Mouse (Mus musculus): ENCODE results near the gene Fgf22.
A peak's percentile ranks its signal among the peaks of the same experiment; 100 is the strongest.
"Not testable (repeated sequence)": the region's sequence is repeated elsewhere in the genome, so short reads cannot be mapped to it uniquely, and the experiment has no call there.

Fgf22 gene

GRCm38 (mm10) chr10:79732500-79732899, 22.4 kb upstream of the Fgf22 start:
- DNase-seq (ENCODE audit: low spot score): no peak

- no peak for DNase-seq (ENCODE audit: low spot score)
Measured at GRCm38 (mm10) chr10:79733847-79734246, 21.0 kb upstream of the Fgf22 start.

GRCm38 (mm10) chr10:79735361-79735760, 19.5 kb upstream of the Fgf22 start:
- no peak for DNase-seq (ENCODE audit: low spot score)

GRCm38 (mm10) chr10:79736706-79737105, 18.2 kb upstream of the Fgf22 start:
- no peak for DNase-seq (ENCODE audit: low spot score)

GRCm38 (mm10) chr10:79738259-79738658, 16.6 kb upstream of the Fgf22 start:
- no peak for DNase-seq (ENCODE audit: low spot score)

GRCm38 (mm10) chr10:79739234-79739633, 15.6 kb upstream of the Fgf22 start:
- no peak for DNase-seq (ENCODE audit: low spot score)

GRCm38 (mm10) chr10:79740863-79741262, 14.0 kb upstream of the Fgf22 start:
- no peak for DNase-seq (ENCODE audit: low spot score)

- DNase-seq (ENCODE audit: low spot score): no peak
Measured at GRCm38 (mm10) chr10:79743161-79743560, 11.7 kb upstream of the Fgf22 start.

- no peak for DNase-seq (ENCODE audit: low spot score)
Measured at GRCm38 (mm10) chr10:79743650-79744365, 11.1 kb upstream of the Fgf22 start.

GRCm38 (mm10) chr10:79745411-79745810, 9.5 kb upstream of the Fgf22 start:
- no peak for DNase-seq (ENCODE audit: low spot score)

- peak; percentile 93 for DNase-seq (ENCODE audit: low spot score)
Measured at GRCm38 (mm10) chr10:79745898-79746773, 8.7 kb upstream of the Fgf22 start, which contains the start of gene Polrmt. Polrmt (minus strand) TSS chr10:79746581.

GRCm38 (mm10) chr10:79746774-79747151, 8.1 kb upstream of the Fgf22 start:
- DNase-seq (ENCODE audit: low spot score): no peak

- no peak for DNase-seq (ENCODE audit: low spot score)
Measured at GRCm38 (mm10) chr10:79748496-79748895, 6.4 kb upstream of the Fgf22 start.

GRCm38 (mm10) chr10:79755854-79756253, 978 bp downstream of the Fgf22 start:
- DNase-seq (ENCODE audit: low spot score): no peak

GRCm38 (mm10) chr10:79756660-79757059, 1.8 kb downstream of the Fgf22 start:
- no peak for DNase-seq (ENCODE audit: low spot score)

- DNase-seq (ENCODE audit: low spot score): not testable (repeated sequence)
Measured at GRCm38 (mm10) chr10:79759675-79760074, 4.8 kb downstream of the Fgf22 start.

- DNase-seq (ENCODE audit: low spot score): no peak
Measured at GRCm38 (mm10) chr10:79760603-79761143, 5.8 kb downstream of the Fgf22 start.

- DNase-seq (ENCODE audit: low spot score): no peak
Measured at GRCm38 (mm10) chr10:79762875-79763274, 8.0 kb downstream of the Fgf22 start.

GRCm38 (mm10) chr10:79764234-79764633, 9.4 kb downstream of the Fgf22 start:
- DNase-seq (ENCODE audit: low spot score): no peak

- no peak for DNase-seq (ENCODE audit: low spot score)
Measured at GRCm38 (mm10) chr10:79765228-79765745, 10.4 kb downstream of the Fgf22 start.

- DNase-seq (ENCODE audit: low spot score): no peak
Measured at GRCm38 (mm10) chr10:79766001-79766507, 11.2 kb downstream of the Fgf22 start.
